Mouse (Mus musculus) liver, postnatal 0 days (tissue): ENCODE results near the gene Med16. TPM values are rescaled to one million over a fixed set of nuclear protein-coding genes. Genes with fewer than 3 reads are reported as not detected.

Source experiments
- ATAC-seq: fragments of 200-750 bp; cut with Nextera tagmentation; 2 replicates; pipeline ENCODE4 v1.8.0; 2017; ENCODE audit warnings: mild to moderate bottlenecking, moderate library complexity
- DNase-seq: peaks from one replicate; pipeline ENCODE4 v3.0.0-alpha.2; 2016
- H3K27ac ChIP-seq: fragments of 300-500 bp; sonication (generic); 2 replicates; pipeline ENCODE4 v1.5.1; 2014; ENCODE audit warnings: antibody characterized with exemption, moderate library complexity, mild to moderate bottlenecking, low read depth
- H3K27me3 ChIP-seq: fragments of 300-500 bp; sonication (generic); 2 replicates; pipeline ENCODE4 v1.6.1; 2014; ENCODE audit warnings: low read length, control low read depth, mixed read lengths; ENCODE audit not compliant: insufficient read depth
- H3K36me3 ChIP-seq: fragments of 300-500 bp; sonication (generic); replicated peaks from 2 replicates; pipeline ENCODE4 v1.6.1; 2014; ENCODE audit warnings: mild to moderate bottlenecking, control low read depth, low read length, moderate library complexity, mixed read lengths; ENCODE audit not compliant: insufficient read depth
- H3K4me1 ChIP-seq: fragments of 300-500 bp; sonication (generic); 2 replicates; pipeline ENCODE4 v1.6.1; 2014; ENCODE audit warnings: antibody characterized with exemption, mild to moderate bottlenecking, control low read depth; ENCODE audit not compliant: insufficient read depth
- H3K4me2 ChIP-seq: fragments of 300-500 bp; sonication (generic); 2 replicates; pipeline ENCODE4 v1.6.1; 2014; ENCODE audit warnings: low read depth, mild to moderate bottlenecking, low read length, moderate library complexity, mixed read lengths
- H3K4me3 ChIP-seq: fragments of 300-500 bp; sonication (generic); 2 replicates; pipeline ENCODE4 v1.5.1; 2014; ENCODE audit warnings: low read depth, low read length
- H3K9ac ChIP-seq: fragments of 300-500 bp; sonication (generic); replicated peaks from 2 replicates; pipeline ENCODE4 v1.6.1; 2014; ENCODE audit warnings: mild to moderate bottlenecking, moderate library complexity
- H3K9me3 ChIP-seq: fragments of 300-500 bp; sonication (generic); 2 replicates; pipeline ENCODE4 v1.6.1; 2016; ENCODE audit warnings: mild to moderate bottlenecking, control low read depth, low read length, mixed read lengths
- CTCF ChIP-seq: sonication (generic); IDR thresholded peaks from 2 replicates; pipeline ENCODE4 v1.5.1; 2016; ENCODE audit warnings: antibody characterized with exemption, low read depth
- EP300 ChIP-seq: IDR thresholded peaks from 2 replicates; pipeline ENCODE4 v1.6.1; 2016; ENCODE audit warnings: antibody characterized with exemption, low read depth, mild to moderate bottlenecking
- WGBS: fragments of 180-500 bp; shearing (Covaris S2); extraction: QIAGEN DNeasy Blood & Tissue Kit; methylation state at CpG from one replicate; pipeline ENCODE4 v1.1.7; 2014; ENCODE audit not compliant: insufficient replicate concordance; 5-methylcytosine and 5-hydroxymethylcytosine counted together
- polyA plus RNA-seq: library from polyadenylated mRNA; unstranded; fragments of >200 nt; fragmentation: Nextera tagmentation; extraction: Ambion mirVana; gene quantifications from 2 replicates; pipeline ENCODE4 v1.2.1, GENCODE M21; 2015

Med16 gene
- polyA plus RNA-seq, 1 experiment from 2014 or later: 14.3 TPM

DNA sequence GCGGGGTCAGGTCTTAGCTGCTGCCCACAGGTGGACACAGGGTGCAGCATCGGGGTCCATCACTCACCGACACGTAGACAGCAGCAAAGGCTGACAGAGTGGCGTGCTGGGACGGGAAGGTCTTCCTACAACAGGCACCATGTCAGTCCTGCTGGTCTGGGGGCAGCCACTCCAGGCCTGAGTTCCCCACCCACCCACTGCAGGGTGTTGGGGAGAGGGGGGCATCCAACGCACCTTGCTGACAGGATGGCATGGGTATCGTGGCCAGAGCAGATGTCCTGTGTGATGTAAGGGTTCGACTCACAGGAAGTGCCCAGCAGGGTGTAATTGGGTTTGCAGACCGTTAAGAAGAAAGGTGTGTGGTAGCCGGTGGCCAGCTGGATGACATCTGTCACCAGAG is 42.1 kb downstream of the Med16 start:
- DNase-seq (no peak), ATAC-seq (no peak)
- no peak overlapping the region for H3K4me2 ChIP-seq
- H3K4me1 ChIP-seq: no peaks in the 10 kb centered on the region
- WGBS: 80% methylated on average over 11 of the region's 11 CpGs
- H3K9me3 ChIP-seq: no peaks in the 10 kb centered on the region
- TF ChIP-seq CTCF (no peak), EP300 (no peak)
- no peak overlapping the region for H3K4me3 ChIP-seq
- peaks cover 21% of the 10 kb centered on the region for H3K36me3 ChIP-seq
- H3K27me3 ChIP-seq: no peaks in the 10 kb centered on the region
- H3K27ac ChIP-seq: no peak overlapping the region
- no peak overlapping the region for H3K9ac ChIP-seq

DNA sequence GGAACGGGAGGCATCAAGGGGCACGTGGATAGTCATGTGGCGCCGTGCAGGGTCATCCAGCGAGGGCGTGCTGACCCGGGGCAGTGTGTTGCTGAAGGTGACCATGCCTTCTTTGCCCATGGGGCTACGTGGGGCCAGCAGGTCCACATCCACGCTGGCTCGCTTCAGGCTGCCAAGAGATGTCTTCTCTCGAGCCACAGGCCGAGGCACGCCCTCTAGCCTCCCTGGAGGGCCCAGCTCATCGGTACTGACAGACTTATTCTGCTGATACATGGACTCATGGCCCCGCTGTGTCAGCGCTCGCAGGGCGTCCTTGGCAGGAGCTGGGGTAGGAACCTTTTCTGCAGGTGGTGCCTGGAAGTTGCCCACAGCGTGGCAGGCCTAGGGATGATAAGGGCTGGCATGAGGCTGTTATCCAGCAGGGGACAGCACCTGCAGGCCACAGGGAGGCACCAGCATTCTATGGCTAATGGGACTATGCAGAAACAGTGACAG is 42.9 kb downstream of the Med16 start:
- Histone ChIP-seq H3K27me3 (no peaks in the 10 kb centered on the region), H3K4me1 (no peaks in the 10 kb centered on the region), H3K27ac (no peak overlapping the region), H3K9me3 (no peaks in the 10 kb centered on the region), H3K9ac (no peak overlapping the region), H3K36me3 (peaks cover 28% of the 10 kb centered on the region), H3K4me2 (no peak overlapping the region), H3K4me3 (no peak overlapping the region)
- DNase-seq (peak; percentile 27), ATAC-seq (peak; percentile 45; the same call in 1 of the 2 replicates)
- no peak for TF ChIP-seq EP300
- peak; percentile 74 for TF ChIP-seq CTCF
- 61% methylated on average over 19 of the region's 19 CpGs for WGBS

DNA sequence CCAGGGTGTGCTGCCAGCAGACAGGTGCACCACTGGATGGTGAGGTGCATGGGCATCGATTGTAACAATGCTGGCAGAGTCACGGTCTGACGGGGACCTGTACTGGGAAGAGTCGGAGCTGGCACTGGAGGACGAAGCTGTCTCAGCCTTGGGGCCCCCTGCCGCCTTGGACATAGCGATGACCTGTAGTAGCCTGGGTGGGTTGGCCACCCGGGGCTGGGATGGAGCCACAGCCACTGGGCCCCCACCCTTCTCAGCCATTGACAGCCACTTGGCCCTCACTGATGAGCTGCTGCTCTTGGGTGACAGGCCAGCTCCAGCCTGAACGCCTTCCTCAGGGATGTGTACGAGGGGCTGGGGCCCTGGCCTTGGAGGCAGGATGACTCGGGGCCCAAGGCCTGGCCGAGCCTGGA is 43.5 kb downstream of the Med16 start:
- TF ChIP-seq EP300 (no peak), CTCF (no peak)
- Histone ChIP-seq H3K36me3 (peaks cover 35% of the 10 kb centered on the region), H3K27ac (no peak overlapping the region), H3K4me2 (no peak overlapping the region), H3K9ac (no peak overlapping the region), H3K9me3 (no peaks in the 10 kb centered on the region), H3K4me3 (no peak overlapping the region), H3K27me3 (no peaks in the 10 kb centered on the region), H3K4me1 (no peaks in the 10 kb centered on the region)
- ATAC-seq (peak; percentile 24), DNase-seq (peak; percentile 31)
- WGBS: 62% methylated on average over 12 of the region's 12 CpGs

DNA sequence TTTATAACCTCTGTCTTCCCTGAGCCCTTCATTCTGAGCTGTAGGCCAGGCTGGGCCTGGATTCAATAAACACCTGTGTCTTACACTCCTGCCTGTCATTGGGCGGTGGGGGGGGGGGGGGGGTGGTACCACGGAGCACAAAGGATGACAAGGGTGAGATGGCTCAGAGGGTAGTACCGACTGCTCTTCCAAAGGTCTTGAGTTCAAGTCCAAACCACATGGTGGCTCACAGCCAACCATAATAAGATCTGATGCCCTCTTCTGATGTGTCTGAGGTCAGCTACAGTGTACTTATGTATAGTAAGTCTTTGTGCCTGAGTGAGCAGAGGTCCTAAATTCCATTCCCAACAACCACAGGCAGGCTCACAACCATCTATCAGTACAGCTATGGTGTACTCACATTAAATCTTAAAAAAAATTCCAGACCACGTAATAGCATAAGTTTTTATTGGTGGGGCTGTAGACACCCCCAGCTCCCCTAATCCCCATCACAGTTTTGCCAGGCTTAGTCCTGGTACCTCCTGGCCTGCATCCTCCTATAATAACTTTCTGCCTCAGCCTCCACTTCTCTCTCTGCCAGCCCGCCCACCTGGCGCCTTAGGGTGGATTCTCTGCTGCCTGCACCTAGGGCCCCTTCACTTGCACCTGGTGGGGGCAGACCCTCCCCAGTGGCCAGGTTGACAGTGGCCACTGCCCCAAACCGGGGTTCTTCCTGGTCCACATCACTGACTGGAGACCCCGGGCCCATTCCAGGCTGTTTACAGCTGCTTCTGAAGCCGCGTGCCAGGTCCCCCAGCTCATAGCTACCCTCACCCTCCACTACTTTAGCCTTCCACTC is 44.2 kb downstream of the Med16 start:
- no peaks in the 10 kb centered on the region for H3K4me1 ChIP-seq
- peak; percentile 15 for ATAC-seq
- no peak overlapping the region for H3K9ac ChIP-seq
- H3K36me3 ChIP-seq: peaks cover 41% of the 10 kb centered on the region
- no peak overlapping the region for H3K4me3 ChIP-seq
- H3K4me2 ChIP-seq: no peak overlapping the region
- no peaks in the 10 kb centered on the region for H3K9me3 ChIP-seq
- TF ChIP-seq EP300 (no peak), CTCF (no peak)
- peak; percentile 19 for DNase-seq
- 59% methylated on average over 10 of the region's 10 CpGs for WGBS
- no peaks in the 10 kb centered on the region for H3K27me3 ChIP-seq
- H3K27ac ChIP-seq: no peak overlapping the region

DNA sequence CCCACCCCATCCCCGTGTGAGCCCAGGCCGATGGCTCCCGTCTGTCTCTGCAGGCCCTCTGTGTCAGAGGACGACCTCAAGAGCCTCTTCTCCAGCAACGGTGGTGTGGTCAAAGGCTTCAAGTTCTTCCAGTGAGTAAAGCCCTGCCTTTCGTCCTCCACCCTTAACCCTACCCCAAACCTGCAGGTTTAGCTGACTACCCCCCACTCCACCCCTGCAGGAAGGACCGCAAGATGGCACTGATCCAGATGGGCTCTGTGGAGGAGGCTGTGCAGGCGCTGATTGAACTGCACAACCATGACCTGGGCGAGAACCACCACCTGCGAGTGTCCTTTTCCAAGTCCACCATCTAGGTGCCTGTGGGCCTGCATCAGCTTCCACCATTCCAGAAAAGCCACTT is 45.8 kb downstream of the Med16 start:
- Histone ChIP-seq H3K4me2 (no peak overlapping the region), H3K36me3 (peaks cover 56% of the 10 kb centered on the region), H3K9ac (no peak overlapping the region), H3K27me3 (no peaks in the 10 kb centered on the region), H3K9me3 (no peaks in the 10 kb centered on the region), H3K4me1 (peaks cover 8% of the 10 kb centered on the region), H3K27ac (no peak overlapping the region), H3K4me3 (no peak overlapping the region)
- 77% methylated on average over 10 of the region's 10 CpGs for WGBS
- no peak for TF ChIP-seq CTCF
- no peak for TF ChIP-seq EP300
- ATAC-seq: no peak
- DNase-seq: no peak

DNA sequence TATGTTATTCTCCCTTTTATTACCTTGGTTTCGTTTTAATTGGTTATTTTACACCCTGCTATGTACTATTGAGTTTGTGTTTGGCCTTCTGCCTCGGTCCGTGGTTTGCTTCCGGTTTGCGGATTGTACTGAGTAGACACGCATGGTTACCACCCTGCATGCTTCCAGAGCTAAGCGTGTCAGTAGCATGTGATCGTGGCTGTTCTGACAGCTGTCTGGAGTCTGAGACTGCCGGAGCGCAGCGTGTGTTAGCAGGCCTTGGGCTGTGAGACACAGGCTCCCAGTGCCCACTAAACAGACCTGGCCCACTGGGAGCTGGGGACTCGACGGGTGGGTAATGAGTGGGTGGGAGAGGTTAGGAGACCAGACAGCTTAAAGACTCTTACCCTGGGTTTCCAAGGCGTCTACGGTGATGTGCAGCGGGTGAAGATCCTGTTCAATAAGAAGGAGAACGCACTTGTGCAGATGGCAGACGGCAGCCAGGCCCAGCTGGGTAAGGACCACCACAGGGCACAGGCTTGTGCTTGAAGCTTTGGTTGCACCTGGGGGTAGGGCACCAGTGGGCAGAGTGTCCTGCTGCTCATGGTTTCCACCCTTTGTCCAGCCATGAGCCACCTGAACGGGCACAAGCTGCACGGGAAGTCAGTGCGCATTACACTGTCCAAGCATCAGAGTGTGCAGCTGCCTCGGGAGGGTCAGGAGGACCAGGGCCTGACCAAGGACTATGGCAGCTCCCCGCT is 46.5 kb downstream of the Med16 start:
- TF ChIP-seq EP300: no peak
- TF ChIP-seq CTCF: no peak
- H3K36me3 ChIP-seq: peaks cover 62% of the 10 kb centered on the region
- no peaks in the 10 kb centered on the region for H3K9me3 ChIP-seq
- H3K4me3 ChIP-seq: no peak overlapping the region
- peaks cover 15% of the 10 kb centered on the region for H3K4me1 ChIP-seq
- no peak overlapping the region for H3K9ac ChIP-seq
- ATAC-seq: no peak
- 87% methylated on average over 23 of the region's 23 CpGs for WGBS
- H3K4me2 ChIP-seq: no peak overlapping the region
- H3K27ac ChIP-seq: no peak overlapping the region
- no peaks in the 10 kb centered on the region for H3K27me3 ChIP-seq
- DNase-seq: no peak
